Mouse (Mus musculus) mesoderm, embryonic 11.5 days (tissue): ENCODE data around the gene Rassf5.
"Not testable (repeated sequence)": the region's sequence is repeated elsewhere in the genome, so short reads cannot be mapped to it uniquely, and the experiment has no call there.

Source experiments
- DNase-seq: peaks from one replicate; pipeline ENCODE4 v3.0.0-alpha.2; 2012; ENCODE audit warnings: low read depth, low spot score

The Rassf5 gene

DNA sequence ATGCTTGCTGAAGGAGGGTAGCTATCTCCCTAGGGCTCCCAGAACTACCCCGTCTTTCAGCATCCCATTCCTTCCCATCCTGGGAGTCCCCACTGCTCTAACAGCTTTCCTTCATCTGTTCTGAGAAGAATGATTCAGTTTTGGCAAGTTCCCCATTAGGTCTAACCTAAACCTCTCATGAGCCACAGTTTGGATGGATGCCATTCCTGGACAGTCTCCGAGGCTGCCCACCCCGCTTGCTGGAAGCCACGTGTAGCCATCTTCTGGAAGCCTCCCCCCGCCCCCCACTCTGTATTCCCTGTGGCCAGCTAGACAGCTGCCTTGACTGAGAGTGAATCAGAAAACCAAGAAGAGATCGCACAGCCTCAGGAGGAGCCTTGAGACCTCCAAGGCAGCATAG is 12.2 kb upstream of the Rassf5 start:
- no peak for DNase-seq

GRCm38 (mm10) chr1:131252516-131253250 is 7.6 kb upstream of the Rassf5 start:
- DNase-seq: not testable (repeated sequence)

DNA sequence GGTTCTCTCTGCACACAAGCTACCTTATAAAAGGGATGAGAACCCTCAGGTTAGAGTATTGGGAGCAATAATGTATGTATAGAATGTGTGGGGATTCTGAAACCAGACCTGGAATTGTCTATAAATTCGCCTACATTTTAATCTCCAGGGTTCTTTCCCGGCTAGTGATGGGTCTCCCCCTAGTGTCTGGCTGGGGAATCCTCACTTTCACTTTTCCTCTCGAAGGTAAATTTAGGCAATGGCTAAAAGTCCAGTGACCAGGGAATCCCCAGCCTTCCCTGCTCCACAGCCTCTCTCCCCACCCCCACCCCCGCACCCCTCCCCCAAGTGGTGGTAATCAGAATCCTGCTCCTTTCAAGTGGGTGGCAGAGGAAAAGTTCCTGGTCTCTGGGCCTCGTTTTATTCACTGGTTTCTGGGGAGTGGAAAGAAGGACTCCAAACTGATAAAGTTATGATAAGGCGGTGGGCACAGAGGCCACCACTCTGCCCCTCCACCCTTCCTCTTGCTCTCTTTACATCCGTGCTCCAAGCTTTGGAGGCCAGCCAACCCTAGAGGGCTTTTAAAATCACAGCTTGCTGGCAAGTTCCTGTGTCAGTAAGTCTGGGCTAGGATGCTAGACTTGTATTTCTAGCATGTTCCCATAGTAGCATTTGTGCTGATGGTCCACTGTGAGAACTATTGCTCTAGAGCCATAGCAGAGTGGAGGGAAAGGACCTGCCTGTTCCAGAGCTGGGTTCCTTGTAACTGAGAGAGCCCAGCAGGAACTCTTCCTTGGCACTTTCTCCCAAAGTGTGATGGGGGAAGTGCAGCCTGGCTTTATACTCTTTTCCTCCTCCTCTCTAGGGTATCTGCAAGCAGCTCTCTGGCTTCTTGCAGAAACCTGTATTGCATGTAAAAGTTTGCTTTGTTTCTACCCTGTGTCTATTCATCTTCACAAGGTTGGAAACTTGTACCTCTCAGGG is 1.7 kb upstream of the Rassf5 start:
- DNase-seq: peak; percentile 53

DNA sequence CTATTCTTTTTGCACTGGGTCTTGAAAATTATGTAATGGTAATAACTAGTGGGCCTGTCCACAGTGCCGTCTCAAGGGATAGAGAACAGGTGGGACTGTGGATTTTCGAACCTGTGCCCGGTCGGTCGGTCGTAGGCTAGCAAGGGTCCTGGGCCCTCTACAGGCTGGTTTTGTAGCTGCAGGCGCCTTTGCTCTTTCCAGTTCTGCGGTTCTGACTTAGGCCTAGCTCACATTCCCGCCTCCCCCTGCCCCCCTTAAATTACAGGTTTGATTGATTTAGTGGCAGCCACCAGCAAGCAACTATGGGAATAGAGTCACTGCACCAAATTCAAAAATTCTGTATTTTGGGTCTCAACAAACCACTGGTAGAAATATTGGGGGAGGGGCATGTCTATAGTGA is 868 bp upstream of the Rassf5 start:
- DNase-seq: peak; percentile 45

GRCm38 (mm10) chr1:131244536-131245088 is 446 bp downstream of the Rassf5 start:
- DNase-seq: no peak

GRCm38 (mm10) chr1:131242956-131243355 is 2.1 kb downstream of the Rassf5 start:
- no peak for DNase-seq

- DNase-seq: no peak
Observed at GRCm38 (mm10) chr1:131239576-131240193, 5.4 kb downstream of the Rassf5 start.

GRCm38 (mm10) chr1:131238931-131239381 is 6.1 kb downstream of the Rassf5 start:
- no peak for DNase-seq

GRCm38 (mm10) chr1:131236077-131236476 is 9.0 kb downstream of the Rassf5 start:
- no peak for DNase-seq

DNA sequence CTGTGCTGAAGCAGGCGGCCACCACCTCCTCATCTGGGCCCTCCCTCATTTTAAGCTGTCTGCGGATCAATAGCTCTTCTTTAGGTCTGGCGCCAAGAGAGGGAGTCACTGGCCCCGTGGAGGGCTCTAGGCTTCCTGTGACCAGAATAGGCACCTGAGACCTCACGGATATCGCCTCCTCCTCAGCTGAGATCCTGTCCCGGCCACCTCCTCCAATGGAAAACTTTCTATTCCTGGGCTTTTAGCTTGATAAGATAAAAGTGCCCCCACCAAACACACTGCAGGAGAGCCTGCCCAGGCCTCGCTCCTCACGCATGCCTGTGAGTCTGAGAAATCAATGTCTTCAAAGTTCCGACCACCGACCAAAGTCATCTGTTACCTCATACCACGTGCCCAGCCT is 11.5 kb downstream of the Rassf5 start:
- DNase-seq: no peak

GRCm38 (mm10) chr1:131228659-131229058 is 16.4 kb downstream of the Rassf5 start:
- DNase-seq: no peak

GRCm38 (mm10) chr1:131228225-131228624 is 16.8 kb downstream of the Rassf5 start:
- peak; percentile 16 for DNase-seq

- peak; percentile 12 for DNase-seq
Observed at GRCm38 (mm10) chr1:131224848-131225471, 20.1 kb downstream of the Rassf5 start.

DNA sequence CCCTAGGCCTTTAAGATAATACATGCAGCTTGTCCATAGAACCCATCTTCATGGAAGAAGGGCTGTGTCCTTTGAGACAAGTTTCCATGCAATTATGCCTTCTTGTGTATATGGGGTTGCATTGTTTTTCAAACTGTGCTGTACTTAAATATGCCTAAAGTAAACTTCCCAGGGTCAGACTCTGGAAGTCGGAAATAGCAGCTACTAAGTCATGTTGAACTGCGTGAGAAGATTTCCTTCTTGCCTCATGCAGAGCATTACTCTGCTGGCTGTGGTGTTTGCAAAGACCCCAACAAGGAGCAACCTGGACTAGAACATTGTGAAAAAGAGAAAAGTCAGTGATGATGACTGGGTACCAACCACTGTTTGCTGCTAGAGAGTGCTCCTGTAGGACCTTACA is 21.7 kb downstream of the Rassf5 start:
- DNase-seq: no peak

GRCm38 (mm10) chr1:131221822-131222590 is 23.1 kb downstream of the Rassf5 start:
- DNase-seq: no peak

- no peak for DNase-seq
Observed at GRCm38 (mm10) chr1:131218933-131219332, 26.1 kb downstream of the Rassf5 start.

DNA sequence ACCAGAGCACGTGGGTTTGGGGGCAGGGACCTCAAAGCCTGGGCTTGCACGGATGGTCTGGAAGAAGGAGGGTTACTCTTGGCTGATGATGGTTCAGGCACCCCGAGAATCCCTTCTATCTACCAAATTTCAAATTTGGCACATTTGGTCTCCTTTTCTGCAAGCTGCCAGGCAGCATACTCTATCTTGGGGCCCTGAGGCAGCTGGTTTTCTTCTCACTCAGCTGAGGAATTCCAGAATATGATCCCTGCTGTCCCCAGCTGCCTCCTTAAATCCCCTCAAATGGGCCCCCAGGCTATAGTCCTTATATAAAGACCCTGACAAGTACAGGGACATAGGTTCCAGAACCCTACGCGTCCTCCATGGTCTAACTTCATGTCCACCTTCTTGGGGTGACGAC is 31.7 kb downstream of the Rassf5 start:
- no peak for DNase-seq

- no peak for DNase-seq
Observed at GRCm38 (mm10) chr1:131212956-131213355, 32.1 kb downstream of the Rassf5 start.

- DNase-seq: no peak
Observed at GRCm38 (mm10) chr1:131211655-131212054, 33.4 kb downstream of the Rassf5 start.

GRCm38 (mm10) chr1:131209971-131210426 is 35.1 kb downstream of the Rassf5 start:
- DNase-seq: no peak
